Mouse (Mus musculus): Measurements from ENCODE around the gene Srgap3. TPM values are rescaled to one million over a fixed set of nuclear protein-coding genes. Genes with fewer than 3 reads are reported as not detected.

The Srgap3 gene
- total RNA-seq (2021), result 1 to 10 TPM in 1 of 2 experiments, under 1 TPM in 1; 0.51 to 2.0 TPM
- long read RNA-seq, experiment 1, full-length matches to known transcripts, result 3 of 4 reads
- long read RNA-seq, experiment 1, partial matches to known transcripts, result 0 of 4 reads
- long read RNA-seq, experiment 1, other reads (novel, unspliced or antisense), result 1 of 4 reads
- long read RNA-seq, experiment 2, result 0 reads

- TF ChIP-seq CTCF (IDR thresholded peaks at IDR 0.05), result no peak
- Histone ChIP-seq H3K4me3 (peak within 1 kb of the TSS; percentile 82), H3K27ac (peak within 1 kb of the TSS; percentile 81)
- peak; percentile 78 for DNase-seq
- intact Hi-C loops (cut with DNase I), result no loop called here
Observed at GRCm38 (mm10) chr6:112946895-112947436, at the start of gene Srgap3. TSS of gene Srgap3 (minus strand) at chr6:112947266.

- Histone ChIP-seq H3K4me3 (no peak overlapping the region), H3K27ac (no peak overlapping the region)
- intact Hi-C loops (cut with DNase I), result no loop called here
- no peak for DNase-seq
- no peak for TF ChIP-seq CTCF (IDR thresholded peaks at IDR 0.05)
Observed at GRCm38 (mm10) chr6:112995708-112996107, 48.6 kb upstream of the Srgap3 start.

GRCm38 (mm10) chr6:112990119-112990518 is 43.1 kb upstream of the Srgap3 start:
- H3K27ac ChIP-seq, result no peak overlapping the region

DNA sequence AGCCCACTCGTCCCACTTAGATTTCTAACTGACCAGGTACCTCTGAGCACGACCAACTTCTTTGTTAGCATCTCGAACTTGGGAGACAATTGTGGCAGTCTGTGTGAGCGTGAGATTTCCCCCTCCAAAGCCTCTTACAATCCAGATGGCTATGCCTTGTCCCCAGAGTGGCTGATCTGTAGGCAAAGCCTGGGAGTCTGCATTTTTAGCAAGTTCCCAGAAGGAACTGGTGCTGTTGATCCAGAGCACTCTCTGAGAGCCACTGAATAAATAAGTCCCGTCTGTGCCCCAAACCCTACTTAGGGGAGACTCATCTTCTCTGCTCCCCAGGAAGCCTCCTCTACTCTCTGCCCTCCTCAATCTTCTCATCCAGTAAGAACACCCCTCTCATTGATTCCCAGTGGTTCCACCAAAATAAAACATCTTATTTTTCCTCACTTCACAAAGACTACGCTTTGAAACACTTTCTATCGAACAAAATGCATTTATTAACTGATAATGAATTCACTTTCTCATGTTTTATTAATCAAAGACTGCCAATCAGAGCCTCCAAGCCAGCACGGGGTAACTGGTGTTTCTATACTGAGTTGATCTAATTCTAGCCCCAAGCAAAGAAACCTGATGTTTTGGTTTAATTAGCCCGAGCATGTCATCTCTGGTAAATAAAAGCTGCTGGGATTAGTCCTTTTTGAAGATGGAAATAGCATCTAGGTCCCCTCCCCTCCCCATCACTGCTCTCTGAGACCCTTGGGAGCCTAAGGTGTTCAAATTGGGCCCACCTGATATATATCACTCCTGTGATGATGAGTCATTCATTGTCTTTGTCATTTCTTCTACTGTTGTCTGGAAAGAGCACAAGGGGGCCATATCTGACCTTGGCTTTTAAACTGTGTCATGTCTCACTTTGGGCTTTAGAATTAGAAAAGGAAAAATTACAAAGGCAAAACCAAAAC is 38.6 kb upstream of the Srgap3 start:
- H3K4me3 ChIP-seq, result no peak overlapping the region
- TF ChIP-seq CTCF (IDR thresholded peaks at IDR 0.05), result no peak
- intact Hi-C loops (cut with DNase I), result no loop called here
- no peak overlapping the region for H3K27ac ChIP-seq
- no peak for DNase-seq

More at GRCm38 (mm10) chr6:112990119-112990518, 43.1 kb upstream of the Srgap3 start:
- intact Hi-C loops (cut with DNase I), result no loop called here
- DNase-seq, result no peak
- TF ChIP-seq CTCF (IDR thresholded peaks at IDR 0.05), result no peak
- H3K4me3 ChIP-seq, result no peak overlapping the region

GRCm38 (mm10) chr6:112982241-112982640 is 35.2 kb upstream of the Srgap3 start:
- H3K27ac ChIP-seq, result no peak overlapping the region
- TF ChIP-seq CTCF (IDR thresholded peaks at IDR 0.05), result no peak
- no peak overlapping the region for H3K4me3 ChIP-seq
- no peak for DNase-seq
- intact Hi-C loops (cut with DNase I), result no loop called here

DNA sequence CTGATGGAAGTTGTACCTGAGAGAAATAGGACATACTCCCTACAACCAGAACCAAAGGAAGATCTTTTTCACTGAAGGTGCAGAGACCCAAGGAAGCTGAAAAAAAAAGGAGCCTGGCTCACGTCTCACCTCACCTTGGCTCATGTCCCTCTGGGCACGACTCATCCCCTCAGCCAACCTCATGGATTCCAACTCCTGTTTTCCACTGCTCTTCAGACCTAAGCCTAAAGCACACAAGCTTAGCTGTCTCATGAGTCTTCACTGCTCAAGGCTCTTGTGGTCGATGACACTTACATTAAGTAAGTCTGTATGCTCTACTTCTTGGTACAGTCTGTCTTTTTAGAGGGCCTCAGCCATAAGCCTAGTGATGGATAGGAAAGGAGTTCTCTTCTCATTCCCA is 31.9 kb upstream of the Srgap3 start:
- Histone ChIP-seq H3K27ac (no peak overlapping the region), H3K4me3 (no peak overlapping the region)
- intact Hi-C loops (cut with DNase I), result no loop called here
- no peak for DNase-seq
- no peak for TF ChIP-seq CTCF (IDR thresholded peaks at IDR 0.05)

- no peak overlapping the region for H3K27ac ChIP-seq
- no peak for DNase-seq
- TF ChIP-seq CTCF (IDR thresholded peaks at IDR 0.05), result no peak
- intact Hi-C loops (cut with DNase I), result no loop called here
- no peak overlapping the region for H3K4me3 ChIP-seq
Observed at GRCm38 (mm10) chr6:112977246-112977645, 30.2 kb upstream of the Srgap3 start.

DNA sequence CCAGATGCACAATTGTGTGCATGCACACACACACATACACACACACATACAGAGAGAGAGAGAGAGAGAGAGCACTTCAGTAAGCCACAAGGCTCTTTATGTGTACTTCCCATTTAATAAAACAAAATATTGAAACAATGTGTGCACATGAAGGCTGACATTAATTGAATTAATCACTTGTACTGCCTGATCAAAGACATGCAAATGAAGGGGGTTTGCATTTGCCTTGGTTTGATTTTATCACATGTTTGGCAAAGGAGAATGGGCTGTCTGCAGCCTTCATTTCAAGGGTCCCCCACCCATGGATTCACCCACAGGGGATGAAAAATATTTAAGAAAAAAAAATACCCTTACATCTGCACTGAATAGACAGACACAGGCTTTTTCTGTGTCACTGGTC is 29.5 kb upstream of the Srgap3 start:
- Histone ChIP-seq H3K4me3 (no peak overlapping the region), H3K27ac (no peak overlapping the region)
- no peak for DNase-seq
- no peak for TF ChIP-seq CTCF (IDR thresholded peaks at IDR 0.05)
- intact Hi-C loops (cut with DNase I), result no loop called here

DNA sequence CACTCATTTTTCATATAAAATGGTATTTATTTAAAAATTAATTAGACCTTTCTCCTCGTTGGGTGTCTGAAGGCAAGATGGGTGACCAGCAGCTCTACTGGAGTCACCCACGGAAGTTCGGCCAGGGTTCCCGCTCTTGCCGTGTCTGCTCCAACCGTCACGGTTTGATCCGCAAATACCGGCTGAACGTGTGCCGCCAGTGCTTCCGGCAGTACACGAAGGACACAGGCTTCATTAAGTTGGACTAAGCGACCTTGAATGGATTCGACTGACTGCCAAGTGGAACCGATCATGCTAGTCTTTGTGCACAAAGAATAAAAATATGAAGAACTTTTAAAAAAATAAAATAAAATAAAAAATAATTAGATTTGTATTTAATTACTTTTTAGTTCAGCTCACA is 29.1 kb upstream of the Srgap3 start:
- intact Hi-C loops (cut with DNase I), result no loop called here
- no peak for TF ChIP-seq CTCF (IDR thresholded peaks at IDR 0.05)
- Histone ChIP-seq H3K27ac (no peak overlapping the region), H3K4me3 (no peak overlapping the region)
- no peak for DNase-seq

- intact Hi-C loops (cut with DNase I), result no loop called here
- Histone ChIP-seq H3K4me3 (no peak overlapping the region), H3K27ac (no peak overlapping the region)
- no peak for DNase-seq
- no peak for TF ChIP-seq CTCF (IDR thresholded peaks at IDR 0.05)
Observed at GRCm38 (mm10) chr6:112973786-112974720, 27.0 kb upstream of the Srgap3 start.

DNA sequence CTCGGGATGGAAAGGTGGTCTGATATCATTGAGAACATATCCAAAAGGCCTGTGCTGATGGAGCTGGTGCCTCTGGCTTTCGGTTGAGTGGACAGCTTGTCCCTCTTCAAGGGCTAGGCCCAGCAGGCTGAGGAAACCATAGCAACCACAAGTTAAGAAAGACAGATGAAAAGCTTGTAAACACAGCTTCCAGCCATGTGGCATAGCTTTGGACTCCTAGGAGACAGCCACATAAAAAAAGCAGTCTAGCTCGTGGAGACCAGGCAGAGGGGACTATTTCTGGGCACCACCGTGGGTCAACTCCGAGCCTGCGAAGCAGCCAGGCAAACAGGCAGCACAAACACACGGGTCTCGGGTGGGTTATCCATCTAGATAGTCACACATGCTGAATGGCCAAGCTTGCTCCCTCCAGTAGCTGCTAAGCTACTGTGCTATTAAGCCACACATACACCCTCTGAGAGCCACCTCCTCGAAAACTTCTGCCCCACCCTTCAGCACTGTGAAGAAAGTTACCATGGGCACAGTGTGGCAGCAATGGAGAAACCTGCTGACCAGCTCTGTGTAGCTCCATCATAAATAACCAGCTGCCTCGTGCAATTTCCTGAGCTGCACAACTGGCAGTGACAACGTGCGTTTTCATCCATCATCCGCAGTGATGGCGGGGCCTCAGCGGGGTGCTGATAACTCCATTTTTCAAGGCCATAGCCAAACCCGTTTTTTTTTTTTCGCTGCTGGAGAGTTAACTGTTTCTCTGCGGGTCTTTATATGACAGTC is 26.0 kb upstream of the Srgap3 start:
- intact Hi-C loops (cut with DNase I), result no loop called here
- TF ChIP-seq CTCF (IDR thresholded peaks at IDR 0.05), result no peak
- Histone ChIP-seq H3K27ac (no peak overlapping the region), H3K4me3 (no peak overlapping the region)
- DNase-seq, result no peak

- H3K27ac ChIP-seq, result no peak overlapping the region
- intact Hi-C loops (cut with DNase I), result no loop called here
- no peak for TF ChIP-seq CTCF (IDR thresholded peaks at IDR 0.05)
- no peak overlapping the region for H3K4me3 ChIP-seq
- no peak for DNase-seq
Observed at GRCm38 (mm10) chr6:112972127-112972526, 25.1 kb upstream of the Srgap3 start.
